Mouse (Mus musculus): Measurements from ENCODE around the gene Styx. TPM values are rescaled to one million over a fixed set of nuclear protein-coding genes. Genes with fewer than 3 reads are reported as not detected.
"Not testable (repeated sequence)": the region's sequence is repeated elsewhere in the genome, so short reads cannot be mapped to it uniquely, and the experiment has no call there.

Styx gene
- total RNA-seq, 2 experiments from 2014 or later: 45.4 to 57.1 TPM

DNA sequence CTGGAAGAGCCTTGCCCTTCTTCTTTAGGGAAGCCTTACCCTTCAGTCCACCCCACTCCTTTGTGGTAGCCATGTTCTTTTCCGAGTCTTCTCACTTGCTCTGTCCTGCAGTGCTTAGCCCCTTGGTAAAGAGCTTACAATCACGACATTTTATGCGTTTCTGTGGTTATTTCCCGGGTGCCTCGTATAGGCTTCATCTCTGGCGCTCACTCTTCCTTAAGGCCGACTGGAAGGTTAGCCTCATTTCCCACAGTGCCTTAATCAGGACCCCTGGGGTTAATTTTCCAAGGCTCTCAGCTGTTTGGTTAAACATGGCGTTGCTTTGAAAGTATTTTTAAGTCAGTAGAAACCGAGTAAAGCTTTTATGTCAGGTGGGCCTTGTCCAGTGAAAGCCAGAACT, 88.5 kb downstream of the Styx start:
- DNase-seq: no peak

DNA sequence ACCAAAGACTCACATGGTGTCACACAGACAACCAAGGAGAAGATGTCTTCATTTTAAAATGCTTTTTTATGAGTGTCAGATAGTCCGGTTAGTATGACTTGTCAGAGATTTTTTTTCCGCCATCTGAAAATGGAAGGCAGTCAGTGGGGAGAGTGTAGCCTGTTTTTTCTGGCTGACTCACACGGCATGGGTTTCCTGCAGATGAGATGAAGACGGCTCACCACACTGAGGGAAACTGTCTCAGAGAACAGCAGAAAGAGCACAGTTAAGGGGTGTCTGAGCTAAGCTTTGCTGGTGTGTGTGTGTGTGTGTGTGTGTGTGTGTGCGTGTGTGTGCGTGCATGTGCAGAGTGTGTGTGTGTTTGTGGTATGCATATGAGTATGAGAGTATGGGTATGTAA, 90.4 kb downstream of the Styx start:
- DNase-seq: no peak

DNA sequence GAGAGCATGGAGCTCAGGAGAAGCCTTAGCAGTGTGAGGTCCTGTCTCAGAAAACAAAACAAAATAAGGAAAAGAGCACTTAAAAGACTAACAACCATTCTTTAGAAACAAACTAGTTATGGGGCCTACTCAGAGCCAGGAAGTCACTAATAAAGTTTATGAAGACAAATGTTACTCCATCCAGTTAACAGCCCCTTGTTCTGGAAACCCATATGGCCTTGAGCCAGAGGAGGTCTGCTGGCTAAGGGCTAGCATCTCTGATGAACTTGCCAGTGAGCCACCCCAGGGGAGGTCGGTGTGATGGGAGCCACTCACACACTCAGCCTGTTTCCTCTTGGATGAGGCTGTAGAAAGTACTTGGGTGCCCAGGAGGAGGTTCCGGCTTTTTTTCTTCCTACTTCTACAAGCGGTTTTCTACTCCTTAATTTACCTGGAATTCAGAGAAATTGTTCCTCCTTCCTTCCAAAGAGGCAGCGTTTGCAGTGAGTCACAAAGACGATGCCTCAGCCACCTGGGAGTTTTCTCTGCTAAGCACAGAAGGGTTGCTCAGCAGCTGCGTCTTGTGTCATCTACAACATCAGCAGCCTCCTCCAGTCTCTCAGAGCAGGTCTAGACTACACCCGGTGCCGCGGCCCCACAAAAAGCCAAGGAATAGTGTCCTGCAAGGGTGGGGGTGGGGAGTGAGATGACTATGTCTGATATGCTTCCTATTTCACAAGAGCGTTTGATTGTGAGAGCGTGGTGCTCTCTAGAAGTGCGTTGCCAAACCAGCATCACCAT, 92.1 kb downstream of the Styx start:
- no peak for DNase-seq

DNA sequence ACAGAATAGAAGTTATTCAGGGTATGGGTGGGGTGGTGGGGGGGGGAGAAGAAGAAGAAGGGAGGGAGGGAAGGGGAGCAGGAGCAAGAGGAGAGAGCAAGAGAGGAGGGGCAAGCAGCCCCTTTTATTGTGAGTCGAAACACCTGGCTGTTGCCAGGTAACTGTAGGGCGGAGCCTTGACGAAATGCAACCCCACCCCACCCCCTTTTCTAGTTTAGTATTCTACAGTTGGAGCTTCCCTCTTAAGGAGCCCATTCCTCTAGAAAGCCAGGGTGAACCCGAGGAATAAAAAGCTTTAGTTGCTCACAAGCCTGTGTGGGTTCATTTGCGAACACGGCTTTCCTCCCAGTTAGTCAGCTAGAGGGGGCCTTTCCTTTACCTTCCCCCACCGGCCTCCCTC, 94.0 kb downstream of the Styx start:
- no peak for DNase-seq

DNA sequence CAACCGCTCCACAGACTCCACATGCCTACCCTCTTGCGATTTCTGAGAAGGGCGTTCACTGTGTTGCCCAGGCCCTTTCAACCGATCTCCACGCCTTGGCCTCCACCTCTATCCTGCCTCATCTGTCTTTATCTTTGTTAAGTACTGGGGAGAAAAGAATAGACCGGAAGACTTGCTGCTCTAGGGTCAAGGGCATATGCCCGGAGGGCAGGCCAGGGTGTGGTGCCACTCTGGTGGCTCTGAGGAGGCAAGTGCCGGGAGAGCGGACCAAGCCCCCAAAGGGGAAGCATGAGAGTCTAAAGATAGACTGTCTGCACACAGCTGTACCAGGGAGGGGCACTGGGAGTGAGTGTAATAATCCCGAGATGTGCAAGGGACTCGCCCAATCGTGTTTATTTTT, 94.6 kb downstream of the Styx start:
- DNase-seq: peak; percentile 54

DNA sequence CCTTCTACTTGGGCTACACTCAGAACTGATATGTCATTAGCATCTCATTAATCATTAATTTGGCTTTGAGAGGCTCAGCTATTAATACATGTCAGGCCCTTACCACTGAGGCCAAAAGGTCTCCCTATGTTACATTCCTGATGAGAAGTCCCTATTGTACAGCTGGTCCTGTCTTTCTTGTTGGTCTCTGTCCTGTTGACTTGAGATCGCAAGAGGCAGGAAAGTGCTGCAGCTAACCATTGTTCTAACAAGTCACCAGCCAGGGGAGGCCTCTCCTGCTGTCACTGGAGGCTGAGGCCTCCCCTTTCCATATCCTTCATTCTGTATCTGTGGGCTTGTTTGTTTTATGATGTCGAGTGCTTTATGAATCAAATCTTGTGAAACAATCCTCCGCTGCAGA, 95.9 kb downstream of the Styx start:
- no peak for DNase-seq

DNA sequence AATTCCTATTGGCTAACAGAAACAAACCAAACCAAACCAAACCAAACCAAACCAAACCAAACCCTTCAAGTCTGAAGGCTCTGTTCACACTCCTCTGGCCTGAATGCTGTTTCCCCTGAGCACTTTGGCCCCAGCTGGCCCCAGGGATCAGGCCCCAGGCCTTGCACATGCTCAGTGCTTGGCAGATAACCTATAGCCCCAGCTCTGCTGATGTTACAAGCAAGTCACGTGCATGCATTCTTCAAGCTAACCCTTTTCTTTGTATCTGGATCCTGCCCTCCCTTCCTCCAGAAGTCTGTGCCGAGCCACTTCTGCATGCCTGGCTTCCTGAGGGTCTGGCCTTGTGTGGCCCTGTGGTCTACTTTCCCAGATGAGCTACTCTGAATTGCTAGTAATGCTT, 100.2 kb downstream of the Styx start:
- no peak for DNase-seq

DNA sequence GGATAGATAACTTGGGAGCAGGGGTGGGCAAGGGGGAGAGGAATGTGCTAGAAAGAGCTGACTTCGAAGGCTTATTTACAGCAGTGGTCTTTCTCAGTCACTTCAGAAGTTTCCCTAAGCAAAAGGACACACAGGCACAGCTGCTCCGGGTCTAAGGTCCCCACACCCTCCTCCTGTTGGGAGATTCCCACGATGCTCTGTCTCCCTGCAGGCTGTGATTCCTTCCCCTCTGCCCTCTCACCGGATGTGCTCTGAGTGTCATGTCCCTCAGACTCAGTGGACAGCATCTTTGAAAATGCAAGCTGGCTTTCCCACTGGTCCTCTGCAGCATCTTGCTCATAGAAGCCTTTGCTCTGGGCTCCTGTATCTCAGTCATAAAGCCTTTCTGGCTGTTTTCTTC, 101.3 kb downstream of the Styx start:
- DNase-seq: no peak

DNA sequence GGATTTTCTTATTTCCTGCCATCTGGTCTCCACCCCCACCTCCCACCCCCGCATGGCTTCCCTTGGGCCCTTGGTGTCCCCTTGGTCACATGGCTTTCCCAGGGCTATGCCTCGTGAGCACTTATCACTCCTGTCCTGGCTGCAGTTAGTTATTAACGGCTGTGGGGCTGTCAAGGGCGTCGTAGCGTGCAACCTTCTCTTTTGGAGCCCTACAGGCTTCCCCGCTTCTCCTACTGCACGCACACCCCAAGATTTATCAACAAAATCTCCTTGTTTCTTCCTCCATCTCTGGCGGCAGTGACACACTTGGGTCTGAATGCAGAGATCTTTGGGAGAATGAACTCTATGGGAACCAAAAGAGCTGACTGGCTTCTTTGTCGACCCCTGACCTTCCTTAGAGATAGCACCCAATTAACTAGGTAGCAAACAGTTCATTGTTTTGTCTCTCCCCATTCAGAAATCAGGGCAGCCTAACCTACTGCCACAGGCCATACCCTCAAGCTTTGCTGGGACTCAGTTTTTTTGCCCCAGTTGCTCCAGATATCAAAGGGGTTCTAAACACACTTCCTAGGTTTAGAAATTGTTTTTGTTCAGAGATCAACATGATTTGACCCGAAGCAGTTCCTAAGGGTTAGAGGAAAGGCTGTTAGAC, 102.1 kb downstream of the Styx start:
- peak; percentile 63 for DNase-seq

DNA sequence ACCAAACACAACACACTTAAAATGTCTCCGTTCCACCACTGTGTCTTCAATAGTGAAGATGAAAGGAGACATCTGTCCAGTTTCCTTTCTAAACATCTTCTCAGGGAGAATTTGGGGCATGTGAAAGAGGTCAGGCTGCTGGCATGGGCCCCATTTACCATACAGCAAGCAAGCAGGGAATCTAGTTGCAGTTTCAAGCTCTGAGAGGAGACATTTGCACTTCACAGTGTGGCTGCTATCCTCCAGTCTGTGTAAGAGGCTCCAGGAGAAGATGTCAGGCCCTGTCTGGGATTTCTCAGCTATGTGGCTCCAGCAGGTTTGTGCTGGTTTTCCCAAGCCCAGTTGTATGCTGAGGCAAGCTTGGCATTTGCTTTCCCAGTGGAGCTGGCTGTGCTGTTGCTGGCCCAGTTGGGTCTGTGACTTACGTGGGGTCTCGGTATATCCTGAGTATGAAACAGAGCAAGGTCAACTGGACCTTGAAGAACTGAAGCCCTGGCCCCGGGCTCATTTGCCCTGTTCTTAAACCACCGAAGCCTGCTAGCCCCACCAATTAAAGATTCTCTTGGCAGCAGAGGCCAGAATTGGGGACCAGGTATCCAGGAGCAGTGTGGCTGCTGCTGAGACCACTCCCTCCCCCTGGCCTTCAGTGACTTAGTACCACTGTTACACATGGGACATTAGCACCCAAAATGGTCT, 102.8 kb downstream of the Styx start:
- DNase-seq: no peak

DNA sequence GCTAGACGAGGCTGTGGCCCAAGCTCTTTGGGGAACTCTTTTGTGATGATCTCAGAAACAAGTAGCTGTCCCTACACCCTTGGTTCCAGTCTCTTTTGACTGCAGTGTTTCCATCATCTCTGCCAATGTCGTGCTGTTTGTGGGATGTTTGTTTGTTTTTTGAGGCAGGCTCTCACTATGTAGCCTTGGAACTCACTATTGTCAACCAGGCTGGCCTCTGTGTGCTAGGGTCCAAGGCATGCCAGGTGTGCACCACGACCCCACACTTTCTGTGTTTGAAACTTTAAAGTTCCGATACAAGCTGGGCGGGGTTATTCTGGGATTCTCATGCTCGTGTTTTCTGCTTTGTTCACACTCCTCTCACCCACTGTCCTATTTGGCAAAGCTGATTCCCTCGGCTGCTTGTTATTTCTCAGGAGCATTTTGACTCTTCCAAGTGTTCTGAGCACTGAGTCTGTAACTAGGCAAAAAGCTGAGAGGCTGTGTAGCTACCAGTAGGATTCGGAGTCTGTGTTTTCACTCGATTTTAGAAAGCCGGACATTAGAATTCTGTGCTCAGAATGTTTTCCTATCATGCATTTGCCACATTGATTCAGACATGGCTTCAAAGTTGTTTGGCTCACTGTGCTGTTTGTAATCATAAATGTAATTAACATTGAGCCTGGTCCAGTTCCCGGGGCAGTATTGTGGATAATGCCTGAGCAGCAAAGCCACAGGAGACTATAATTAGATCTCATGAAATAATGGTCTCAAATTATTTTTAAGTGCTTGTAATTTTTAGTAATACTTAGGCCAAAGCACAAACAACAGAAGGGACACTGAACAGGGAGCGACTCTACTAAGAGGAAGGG, 105.0 kb downstream of the Styx start:
- DNase-seq: no peak

DNA sequence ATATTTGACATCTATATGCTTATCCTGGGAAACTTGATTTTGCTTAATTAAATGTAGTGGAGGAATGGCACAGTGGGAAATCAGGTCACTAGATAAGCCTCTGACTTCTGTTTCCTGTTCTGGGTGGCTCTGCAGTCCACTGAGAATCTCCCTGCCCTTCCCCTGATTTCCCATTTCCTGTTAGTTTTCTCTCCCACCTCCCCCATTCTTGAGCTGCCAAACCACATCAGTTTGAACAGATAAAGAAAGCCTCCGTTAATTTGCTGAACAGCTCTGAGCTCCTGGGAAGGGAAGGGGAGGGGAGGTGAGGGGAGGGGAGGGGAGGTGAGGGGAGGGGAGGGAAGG, 105.6 kb downstream of the Styx start:
- DNase-seq: peak; percentile 46

DNA sequence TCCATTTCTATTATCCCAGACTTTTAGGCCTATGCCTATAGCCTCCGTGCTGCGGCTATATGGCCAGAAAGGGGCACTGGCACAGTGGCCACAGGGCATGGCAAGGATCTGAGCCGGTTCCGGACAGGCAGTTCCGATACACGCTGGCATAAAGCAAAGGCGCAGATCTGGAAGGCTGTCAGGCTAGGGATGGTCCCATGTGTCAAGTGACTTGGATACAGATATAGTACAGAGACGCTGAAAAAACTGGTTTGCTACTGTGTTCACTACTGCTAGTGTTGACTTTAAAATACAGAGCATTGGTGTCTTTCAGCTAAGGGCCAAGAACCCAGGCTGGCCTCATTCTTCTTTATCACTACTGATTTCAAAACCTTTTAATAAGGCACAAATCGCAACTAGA, 106.1 kb downstream of the Styx start:
- no peak for DNase-seq

DNA sequence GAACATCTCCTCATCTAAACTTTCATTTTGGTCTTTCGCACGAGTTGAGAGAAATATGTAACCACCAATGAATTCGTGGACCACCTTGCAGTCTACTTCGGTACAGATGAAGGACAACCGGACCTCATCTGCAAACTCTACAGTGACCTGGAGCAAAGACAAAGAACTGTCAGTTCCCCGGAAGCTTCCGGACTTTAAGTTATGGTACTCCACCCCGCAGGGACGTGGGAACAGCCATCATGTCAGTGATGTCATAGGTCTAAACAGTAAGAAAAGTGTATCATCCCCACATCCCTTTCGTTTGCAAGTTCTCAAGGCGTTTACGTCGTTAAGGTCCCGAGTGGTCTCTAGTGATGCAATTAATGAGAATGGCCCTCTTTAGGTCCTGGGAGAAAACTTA, 109.0 kb downstream of the Styx start:
- DNase-seq: no peak

DNA sequence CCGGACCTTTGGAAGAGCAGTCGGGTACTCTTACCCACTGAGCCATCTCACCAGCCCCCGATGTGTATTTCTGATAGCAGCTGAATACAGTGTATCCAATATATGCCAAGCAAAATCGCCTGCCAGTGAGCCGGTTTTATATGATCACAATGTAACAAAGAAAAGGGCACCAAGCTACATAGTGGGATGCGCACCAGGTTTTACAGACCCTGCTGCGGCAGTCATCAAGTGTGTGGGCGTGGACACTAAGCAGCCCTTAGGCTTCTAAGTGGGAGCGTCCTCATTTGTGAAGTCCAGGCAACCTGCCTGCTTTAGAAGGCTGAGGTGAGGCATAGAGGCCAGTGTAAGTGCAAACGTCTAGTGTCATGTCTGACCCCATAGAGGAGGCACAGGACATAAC, 109.6 kb downstream of the Styx start:
- DNase-seq: no peak

DNA sequence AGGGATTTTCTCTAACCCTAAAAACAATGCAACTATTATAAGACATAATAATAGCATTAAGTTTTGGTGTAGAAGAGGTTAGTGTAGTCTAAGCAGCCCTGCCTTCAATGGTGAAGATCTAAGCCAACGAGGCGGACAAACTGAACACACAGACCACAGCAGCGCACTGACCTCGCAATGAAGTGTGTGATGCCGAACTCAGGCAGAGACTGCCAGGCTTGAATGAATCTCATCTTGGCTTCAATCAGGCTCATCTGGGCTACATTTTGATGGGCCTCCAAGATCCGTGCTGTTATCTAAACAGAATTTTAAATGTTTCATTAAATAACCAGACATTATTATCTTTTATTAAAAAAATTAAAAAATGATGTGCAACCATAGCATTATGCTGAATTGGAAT, 111.1 kb downstream of the Styx start:
- no peak for DNase-seq

DNA sequence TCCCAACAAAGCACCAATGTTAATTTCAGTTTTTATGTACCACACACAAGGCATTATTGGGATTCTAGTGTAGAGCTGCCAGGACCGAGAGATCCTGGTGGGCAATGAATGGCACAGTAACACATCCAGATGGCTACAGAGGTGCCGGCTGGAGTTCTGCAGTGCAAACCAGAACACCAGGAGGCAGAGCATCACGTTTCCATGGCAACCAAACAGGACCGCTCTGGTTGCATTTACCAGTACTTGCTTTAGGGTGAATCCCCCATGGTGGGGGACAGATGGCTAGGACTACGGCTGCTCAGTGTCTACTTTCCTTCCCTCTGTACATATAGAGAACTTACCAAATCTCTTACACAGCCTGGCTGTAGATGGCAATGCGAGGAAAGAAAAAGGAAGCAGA, 111.5 kb downstream of the Styx start:
- no peak for DNase-seq

DNA sequence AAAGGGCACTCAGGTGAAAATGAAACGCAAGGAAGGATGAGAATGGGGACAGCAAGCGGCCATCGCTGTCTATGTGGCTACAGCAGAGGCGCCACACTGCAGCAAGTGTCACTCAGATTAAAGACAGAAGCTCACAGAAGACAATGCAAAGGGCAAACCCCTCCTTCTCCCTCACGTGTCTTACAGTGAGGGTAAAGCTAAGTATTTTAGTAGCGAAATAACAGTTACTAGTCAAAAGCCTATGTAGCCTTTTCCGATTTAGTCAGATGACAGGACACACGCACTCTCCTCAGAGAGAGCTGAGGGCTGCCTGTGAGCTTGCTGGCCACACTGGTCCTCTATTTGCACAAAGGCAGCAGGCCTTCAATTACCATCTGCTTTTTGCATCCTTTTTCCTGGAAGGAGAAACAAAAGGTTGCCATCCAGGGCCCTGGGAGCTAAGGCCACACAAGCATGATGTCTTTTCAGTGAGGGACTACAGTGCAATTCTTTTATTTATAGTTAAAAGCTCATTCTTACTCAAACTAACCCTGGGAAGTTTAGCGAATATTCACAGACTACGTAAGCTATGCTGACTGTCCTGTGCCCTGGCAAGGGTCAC, 112.1 kb downstream of the Styx start:
- DNase-seq: no peak

DNA sequence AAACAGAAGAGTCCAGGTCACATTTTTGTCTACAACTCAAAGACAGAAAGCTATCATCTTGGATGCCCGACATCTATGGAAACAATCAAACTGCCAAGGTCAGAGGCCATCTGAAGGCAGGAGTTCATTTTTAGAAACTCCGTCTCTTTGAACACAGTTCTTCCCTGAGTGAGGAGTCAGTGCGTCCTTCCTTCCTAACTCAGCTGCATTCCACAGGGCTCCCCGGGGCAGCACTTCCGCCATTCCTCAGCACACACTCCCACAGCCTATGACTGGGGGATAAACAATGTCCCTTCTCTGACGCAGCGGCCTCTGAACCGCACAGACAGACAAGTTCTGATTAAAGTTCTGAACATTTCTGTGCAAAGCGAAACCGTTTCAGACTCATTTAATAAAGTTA, 112.7 kb downstream of the Styx start:
- peak; percentile 68 for DNase-seq

DNA sequence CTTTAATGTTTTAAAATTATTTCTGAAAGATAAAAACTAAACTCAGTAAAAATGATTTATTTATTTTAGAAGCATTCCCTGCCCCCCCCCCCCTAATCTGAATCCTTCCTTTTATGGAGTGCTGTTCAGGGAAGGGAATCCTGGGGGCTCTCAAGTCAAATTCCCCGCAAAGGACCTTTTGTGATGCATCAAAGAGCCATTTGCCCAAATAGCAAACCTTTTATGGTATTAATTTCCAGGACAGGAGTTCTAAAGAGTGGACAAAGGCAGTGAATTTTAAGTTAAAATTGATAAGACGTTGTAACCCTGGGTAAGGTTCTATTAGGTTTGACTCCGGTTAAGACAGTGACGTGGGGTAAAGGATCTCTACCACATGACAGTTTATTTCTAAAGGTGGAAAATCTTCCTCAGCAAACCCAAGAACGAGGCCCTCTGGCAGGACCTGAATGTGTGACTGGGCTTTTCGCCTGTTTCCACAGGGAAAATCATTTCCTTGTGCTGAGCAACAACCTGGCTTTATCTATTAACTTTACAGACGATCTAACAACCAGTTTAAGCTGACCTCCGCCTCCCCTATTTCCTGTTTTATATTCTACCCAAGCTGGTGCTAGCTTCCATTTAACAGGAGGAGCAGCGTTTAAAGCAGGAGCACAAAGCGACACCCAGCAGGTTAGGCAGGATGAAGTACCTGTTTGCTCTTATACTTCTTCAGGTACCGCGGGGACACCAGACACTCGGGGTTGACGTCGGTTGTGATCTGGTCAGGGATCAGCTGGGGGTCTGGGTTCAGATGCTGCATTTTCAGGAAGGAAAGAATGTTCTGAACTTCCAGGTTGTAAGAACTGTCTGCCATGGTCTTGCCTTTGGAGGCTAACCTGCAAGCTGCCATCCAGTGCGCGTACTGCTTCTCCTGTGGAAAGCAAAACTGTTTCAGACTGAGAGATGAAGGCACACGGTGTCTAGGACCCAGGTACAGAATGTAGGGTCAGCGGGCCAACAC, 113.4 kb downstream of the Styx start:
- DNase-seq: no peak

DNA sequence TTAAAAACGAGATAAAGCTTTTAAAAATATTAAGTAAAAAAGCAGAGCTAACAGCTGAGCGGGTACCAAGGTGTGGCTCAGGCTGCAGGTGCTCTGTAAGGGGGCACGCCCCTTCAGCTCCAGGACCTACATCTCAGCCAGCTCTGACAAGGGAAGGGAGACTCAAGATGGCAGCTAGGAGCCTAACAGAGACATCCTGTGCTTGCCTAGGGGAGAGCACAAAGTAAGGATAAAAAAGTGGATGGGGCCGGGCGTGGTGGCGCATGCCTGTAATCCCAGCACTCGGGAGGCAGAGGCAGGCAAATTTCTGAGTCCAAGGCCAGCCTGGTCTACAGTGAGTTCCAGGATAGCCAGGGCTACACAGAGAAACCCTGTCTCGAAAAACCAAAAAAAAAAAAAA, 115.5 kb downstream of the Styx start:
- not testable (repeated sequence) for DNase-seq
